Mouse (Mus musculus): ENCODE results near the gene Fcer2a.

Fcer2a gene

DNA sequence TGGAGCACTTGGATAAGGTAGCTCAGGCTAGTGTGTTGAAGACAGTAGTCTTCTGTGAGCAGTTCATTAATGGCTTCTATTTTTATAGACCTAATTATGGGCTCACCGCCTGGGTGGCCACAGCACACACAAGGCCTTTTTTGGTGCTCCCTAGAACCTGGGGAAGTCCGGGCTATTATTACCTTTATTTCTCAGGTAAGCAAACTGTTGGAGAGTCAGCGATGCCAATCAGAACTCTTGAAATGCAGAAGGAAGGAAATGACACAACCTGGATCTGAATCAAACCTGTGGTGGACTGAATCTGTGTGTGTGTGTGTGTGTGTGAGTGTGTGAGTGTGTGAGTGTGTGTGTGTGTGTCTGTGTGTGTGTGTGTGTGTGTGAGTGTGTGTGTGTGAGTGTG lies at the start of gene Fcer2a:
TSS of gene Fcer2a (minus strand) at position 55 of the 400 bp plus-strand sequence.
- Histone ChIP-seq H3K27me3 (ENCODE audit: insufficient read depth, low read length) (peaks cover 7% of the 10 kb centered on the region; the same call in 1 of the 2 replicates), H3K9me3 (ENCODE audit: low read length) (peaks cover 81% of the 10 kb centered on the region), H3K4me1 (replicated peaks; ENCODE audit: low read depth, low read length) (no peaks in the 10 kb centered on the region), H3K4me3 (replicated peaks; ENCODE audit: low read length) (no peak within 1 kb of the TSS), H3K36me3 (ENCODE audit: insufficient read depth, low read length) (no peaks in the 10 kb centered on the region)
- TF ChIP-seq NANOG (IDR thresholded peaks at IDR 0.05; ENCODE audit: borderline replicate concordance, low read length) (no peak), POU5F1 (IDR thresholded peaks at IDR 0.05; ENCODE audit: borderline replicate concordance, low read length) (no peak), CTCF (conservative IDR thresholded peaks at IDR 0.05; ENCODE audit: low read length) (no peak)

- Histone ChIP-seq H3K4me1 (replicated peaks; ENCODE audit: low read depth, low read length) (no peaks in the 10 kb centered on the region), H3K4me3 (replicated peaks; ENCODE audit: low read length) (no peak overlapping the region), H3K36me3 (ENCODE audit: insufficient read depth, low read length) (no peaks in the 10 kb centered on the region), H3K9me3 (ENCODE audit: low read length) (peaks cover 34% of the 10 kb centered on the region), H3K27me3 (ENCODE audit: insufficient read depth, low read length) (no peaks in the 10 kb centered on the region)
- TF ChIP-seq CTCF (conservative IDR thresholded peaks at IDR 0.05; ENCODE audit: low read length) (no peak), NANOG (IDR thresholded peaks at IDR 0.05; ENCODE audit: borderline replicate concordance, low read length) (no peak), POU5F1 (IDR thresholded peaks at IDR 0.05; ENCODE audit: borderline replicate concordance, low read length) (no peak)
Measured at GRCm38 (mm10) chr8:3736947-3737346, 43.0 kb upstream of the Fcer2a start.

- no peaks in the 10 kb centered on the region for H3K4me1 ChIP-seq (replicated peaks; ENCODE audit: low read depth, low read length)
- no peak overlapping the region for H3K4me3 ChIP-seq (replicated peaks; ENCODE audit: low read length)
- no peaks in the 10 kb centered on the region for H3K27me3 ChIP-seq (ENCODE audit: insufficient read depth, low read length)
- H3K9me3 ChIP-seq (ENCODE audit: low read length) = peaks cover 21% of the 10 kb centered on the region
- H3K36me3 ChIP-seq (ENCODE audit: insufficient read depth, low read length) = no peaks in the 10 kb centered on the region
- TF ChIP-seq CTCF (conservative IDR thresholded peaks at IDR 0.05; ENCODE audit: low read length) (no peak), NANOG (IDR thresholded peaks at IDR 0.05; ENCODE audit: borderline replicate concordance, low read length) (no peak), POU5F1 (IDR thresholded peaks at IDR 0.05; ENCODE audit: borderline replicate concordance, low read length) (no peak)
Measured at GRCm38 (mm10) chr8:3735599-3735998, 41.6 kb upstream of the Fcer2a start.

GRCm38 (mm10) chr8:3734084-3734483 lies 40.1 kb upstream of the Fcer2a start:
- Histone ChIP-seq H3K4me3 (replicated peaks; ENCODE audit: low read length) (no peak overlapping the region), H3K4me1 (replicated peaks; ENCODE audit: low read depth, low read length) (no peaks in the 10 kb centered on the region), H3K27me3 (ENCODE audit: insufficient read depth, low read length) (no peaks in the 10 kb centered on the region), H3K36me3 (ENCODE audit: insufficient read depth, low read length) (no peaks in the 10 kb centered on the region), H3K9me3 (ENCODE audit: low read length) (peaks cover 6% of the 10 kb centered on the region)
- TF ChIP-seq NANOG (IDR thresholded peaks at IDR 0.05; ENCODE audit: borderline replicate concordance, low read length) (no peak), CTCF (conservative IDR thresholded peaks at IDR 0.05; ENCODE audit: low read length) (no peak), POU5F1 (IDR thresholded peaks at IDR 0.05; ENCODE audit: borderline replicate concordance, low read length) (no peak)

DNA sequence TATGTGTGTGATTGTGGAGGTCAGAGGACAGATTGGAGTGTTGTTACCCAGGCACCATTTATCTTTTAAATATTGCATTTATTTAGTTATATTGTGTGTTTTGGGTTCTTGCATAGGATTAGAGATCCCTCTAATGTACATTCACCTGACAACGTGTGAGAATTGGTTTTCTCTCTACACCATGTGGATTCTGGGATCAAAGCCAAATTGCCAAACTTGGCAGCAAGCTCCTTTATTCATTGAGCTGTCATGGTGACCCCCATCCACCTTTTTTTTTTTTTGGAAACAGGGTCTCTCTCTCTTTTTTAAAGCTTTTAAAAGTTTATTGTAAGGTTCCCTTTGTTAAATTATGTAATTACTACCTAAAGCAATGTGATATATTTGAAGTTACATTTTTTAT lies 27.1 kb upstream of the Fcer2a start:
- no peaks in the 10 kb centered on the region; the same call in 1 of the 2 replicates for H3K4me1 ChIP-seq (replicated peaks; ENCODE audit: low read depth, low read length)
- no peaks in the 10 kb centered on the region for H3K9me3 ChIP-seq (ENCODE audit: low read length)
- H3K36me3 ChIP-seq (ENCODE audit: insufficient read depth, low read length) = no peaks in the 10 kb centered on the region
- H3K27me3 ChIP-seq (ENCODE audit: insufficient read depth, low read length) = no peaks in the 10 kb centered on the region; the same call in 1 of the 2 replicates
- TF ChIP-seq POU5F1 (IDR thresholded peaks at IDR 0.05; ENCODE audit: borderline replicate concordance, low read length) (no peak), NANOG (IDR thresholded peaks at IDR 0.05; ENCODE audit: borderline replicate concordance, low read length) (no peak), CTCF (conservative IDR thresholded peaks at IDR 0.05; ENCODE audit: low read length) (no peak)
- no peak overlapping the region for H3K4me3 ChIP-seq (replicated peaks; ENCODE audit: low read length)

DNA sequence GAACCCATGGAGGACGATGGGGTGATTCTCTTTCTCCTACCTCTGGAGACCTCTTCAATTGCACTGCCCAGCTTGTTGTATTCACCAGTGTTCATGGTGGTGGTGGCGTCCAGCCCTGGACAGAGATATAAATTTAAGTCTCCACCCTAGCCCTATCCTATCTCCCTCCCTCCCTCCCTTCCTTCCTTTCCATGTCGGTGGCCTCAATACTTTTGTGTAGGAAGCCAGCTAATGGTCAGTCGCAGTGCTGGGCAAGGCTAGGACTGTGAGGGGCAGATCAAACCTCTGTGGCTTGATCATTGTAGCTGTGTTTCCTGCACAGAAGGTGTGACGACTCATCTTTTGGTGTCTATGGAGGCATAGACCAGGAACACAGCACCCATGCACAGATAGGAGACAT lies 26.6 kb upstream of the Fcer2a start, which contains the start of gene Clec4g:
TSS of gene Clec4g (minus strand) at position 101 of the 400 bp plus-strand sequence.
- no peaks in the 10 kb centered on the region; the same call in 1 of the 2 replicates for H3K27me3 ChIP-seq (ENCODE audit: insufficient read depth, low read length)
- no peak for TF ChIP-seq POU5F1 (IDR thresholded peaks at IDR 0.05; ENCODE audit: borderline replicate concordance, low read length)
- H3K9me3 ChIP-seq (ENCODE audit: low read length) = no peaks in the 10 kb centered on the region
- no peaks in the 10 kb centered on the region; the same call in 1 of the 2 replicates for H3K4me1 ChIP-seq (replicated peaks; ENCODE audit: low read depth, low read length)
- no peak within 1 kb of the TSS for H3K4me3 ChIP-seq (replicated peaks; ENCODE audit: low read length)
- no peaks in the 10 kb centered on the region for H3K36me3 ChIP-seq (ENCODE audit: insufficient read depth, low read length)

- no peaks in the 10 kb centered on the region; the same call in 1 of the 2 replicates for H3K27me3 ChIP-seq (ENCODE audit: insufficient read depth, low read length)
- H3K4me1 ChIP-seq (replicated peaks; ENCODE audit: low read depth, low read length) = no peaks in the 10 kb centered on the region; the same call in 1 of the 2 replicates
- H3K36me3 ChIP-seq (ENCODE audit: insufficient read depth, low read length) = no peaks in the 10 kb centered on the region
- H3K9me3 ChIP-seq (ENCODE audit: low read length) = no peaks in the 10 kb centered on the region
- no peak overlapping the region for H3K4me3 ChIP-seq (replicated peaks; ENCODE audit: low read length)
- TF ChIP-seq NANOG (IDR thresholded peaks at IDR 0.05; ENCODE audit: borderline replicate concordance, low read length) = no peak
- peak; percentile 99 for TF ChIP-seq CTCF (conservative IDR thresholded peaks at IDR 0.05; ENCODE audit: low read length)
Measured at GRCm38 (mm10) chr8:3718559-3718958, 24.6 kb upstream of the Fcer2a start.

DNA sequence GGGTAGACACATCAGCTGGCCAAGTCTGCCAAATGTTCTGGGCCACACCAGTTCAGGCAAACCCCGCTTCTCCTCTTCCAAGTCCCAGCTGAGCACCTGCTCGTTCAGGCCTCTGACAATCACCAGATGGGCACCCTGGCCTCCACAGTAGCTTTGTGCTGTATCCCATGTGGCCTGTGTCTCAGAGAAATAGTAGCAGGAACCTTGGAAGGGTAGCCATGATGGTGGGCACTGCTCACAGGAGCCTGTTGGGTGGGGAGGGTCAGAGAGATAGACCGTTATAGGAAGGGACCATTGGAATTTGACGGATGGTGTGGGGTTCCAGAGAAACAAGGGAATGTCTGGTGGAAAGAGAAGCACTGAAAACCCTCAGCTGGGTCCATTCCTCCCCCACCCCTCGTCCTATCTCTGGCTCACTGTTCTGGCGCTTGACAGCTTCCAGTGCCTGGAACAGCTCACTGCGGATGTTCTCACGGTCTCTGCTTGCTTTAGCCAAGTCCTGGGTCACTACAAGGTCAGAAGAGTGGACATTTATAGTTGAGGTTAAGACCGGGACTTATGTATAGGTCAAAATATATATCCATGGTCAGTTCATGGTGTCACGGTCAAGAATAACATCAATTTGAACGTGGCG lies 23.5 kb upstream of the Fcer2a start:
- Histone ChIP-seq H3K9me3 (ENCODE audit: low read length) (no peaks in the 10 kb centered on the region), H3K36me3 (ENCODE audit: insufficient read depth, low read length) (no peaks in the 10 kb centered on the region), H3K4me1 (replicated peaks; ENCODE audit: low read depth, low read length) (no peaks in the 10 kb centered on the region; the same call in 1 of the 2 replicates), H3K4me3 (replicated peaks; ENCODE audit: low read length) (no peak overlapping the region), H3K27me3 (ENCODE audit: insufficient read depth, low read length) (no peaks in the 10 kb centered on the region; the same call in 1 of the 2 replicates)
- TF ChIP-seq POU5F1 (IDR thresholded peaks at IDR 0.05; ENCODE audit: borderline replicate concordance, low read length) = no peak
- no peak for TF ChIP-seq NANOG (IDR thresholded peaks at IDR 0.05; ENCODE audit: borderline replicate concordance, low read length)

DNA sequence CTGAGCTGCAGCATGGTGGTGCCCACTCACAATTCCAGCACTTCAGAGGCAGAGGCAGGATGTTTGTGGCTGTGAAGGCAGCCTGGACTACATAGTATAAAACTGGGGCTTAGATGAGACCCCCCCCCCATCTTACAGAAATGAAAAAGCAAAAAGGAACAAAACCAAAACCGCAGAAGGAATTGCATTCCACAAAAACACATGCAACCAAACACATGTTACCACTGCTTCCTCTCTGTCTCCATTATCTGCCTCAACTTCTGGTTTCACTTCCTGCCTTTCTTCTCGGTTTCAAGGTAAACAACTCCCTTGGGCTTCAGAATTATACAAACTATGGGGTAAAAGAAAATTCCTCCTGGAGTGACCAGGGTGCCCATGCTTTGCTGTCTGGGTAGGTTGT lies 17.7 kb upstream of the Fcer2a start:
- no peaks in the 10 kb centered on the region; the same call in 1 of the 2 replicates for H3K9me3 ChIP-seq (ENCODE audit: low read length)
- H3K4me1 ChIP-seq (replicated peaks; ENCODE audit: low read depth, low read length) = no peaks in the 10 kb centered on the region
- no peak overlapping the region for H3K4me3 ChIP-seq (replicated peaks; ENCODE audit: low read length)
- H3K27me3 ChIP-seq (ENCODE audit: insufficient read depth, low read length) = no peaks in the 10 kb centered on the region
- no peaks in the 10 kb centered on the region for H3K36me3 ChIP-seq (ENCODE audit: insufficient read depth, low read length)
- TF ChIP-seq POU5F1 (IDR thresholded peaks at IDR 0.05; ENCODE audit: borderline replicate concordance, low read length) (no peak), NANOG (IDR thresholded peaks at IDR 0.05; ENCODE audit: borderline replicate concordance, low read length) (no peak), CTCF (conservative IDR thresholded peaks at IDR 0.05; ENCODE audit: low read length) (no peak)

All from E14TG2a.4 (cell line).